8 mouse cellular contexts compared by ENCODE assay signal in genomic region chr13:12650020-12650876, GRCm38 (mm10).
DNase-seq lines count a peak whose midpoint lies in the region; ATAC-seq and TF ChIP-seq lines count a peak whose summit lies in the region.
"Not testable (repeated sequence)": the region's sequence is repeated elsewhere in the genome, so short reads cannot be mapped to it uniquely, and the experiment has no call there.

No protein-coding gene starts in this region.

- WGBS in forebrain, embryonic 10.5 days: under 1% methylated on average over 60 of the region's 79 CpGs
- WGBS in heart, embryonic 14.5 days: under 1% methylated on average over 52 of the region's 79 CpGs
- WGBS in kidney, postnatal 0 days: under 1% methylated on average over 52 of the region's 79 CpGs
- under 1% methylated on average over 62 of the region's 79 CpGs for WGBS in liver, adult 2 months
- WGBS in midbrain, postnatal 0 days: under 1% methylated on average over 42 of the region's 79 CpGs

- peak overlapping the region; percentile 60; the same call in 1 of the 2 replicates for H3K9ac ChIP-seq in heart, embryonic 14.5 days (ENCODE audit: low read length)
- not testable (repeated sequence) for H3K9ac ChIP-seq in kidney, postnatal 0 days (ENCODE audit: low read depth, low read length); midbrain, postnatal 0 days (replicated peaks; ENCODE audit: low read length, poor library complexity, severe bottlenecking)
- H3K9ac ChIP-seq in liver, adult 2 months (ENCODE audit: low read depth, low read length): peak overlapping the region; percentile 67

- peak; percentile 52 to 59 for DNase-seq in B cell, adult 2 months
- peak; percentile 85 for DNase-seq in brain, embryonic 14.5 days (ENCODE audit: low read depth)
- DNase-seq in forebrain, embryonic 10.5 days (ENCODE audit: extremely low spot score, low spot score): peak; percentile 57
- DNase-seq in kidney, postnatal 0 days (ENCODE audit: low spot score): peak; percentile 35
- not testable (repeated sequence) for DNase-seq in liver, adult 2 months (ENCODE audit: extremely low read depth, low read depth, low spot score)
- peak; percentile 37 for DNase-seq in midbrain, postnatal 0 days (ENCODE audit: low spot score)
- DNase-seq in splenic B cell, adult 2 months (ENCODE audit: low read depth, low spot score): peak; percentile 45

- TF ChIP-seq POLR2A in brain, embryonic 14.5 days (IDR thresholded peaks at IDR 0.05; ENCODE audit: borderline replicate concordance, extremely low read depth, insufficient read depth, insufficient read length, poor library complexity, severe bottlenecking); liver, adult 2 months (IDR thresholded peaks at IDR 0.05; ENCODE audit: extremely low read depth, insufficient read depth, low read length): not testable (repeated sequence)

- H3K4me3 ChIP-seq in forebrain, embryonic 10.5 days: peak overlapping the region; percentile 52
- H3K4me3 ChIP-seq in heart, embryonic 14.5 days (ENCODE audit: control insufficient read depth in 1 of 2, insufficient read depth in 1 of 2, low read depth in 1 of 2, low read length in 2 of 2): peak overlapping the region; percentile 42 to 65
- H3K4me3 ChIP-seq in kidney, postnatal 0 days (replicated peaks; ENCODE audit: low read depth, low read length): peak overlapping the region; percentile 31
- H3K4me3 ChIP-seq in liver, adult 2 months (ENCODE audit: insufficient read depth, low read depth, low read length): peak overlapping the region; percentile 66
- H3K4me3 ChIP-seq in midbrain, postnatal 0 days (ENCODE audit: low read depth, low read length): peak overlapping the region; percentile 38

- H3K27ac ChIP-seq in forebrain, embryonic 10.5 days: peak overlapping the region; percentile 81
- H3K27ac ChIP-seq in heart, embryonic 14.5 days (replicated peaks in 1 of 2; ENCODE audit: control insufficient read depth in 1 of 2, insufficient read depth in 1 of 2, low read depth in 2 of 2, low read length in 2 of 2): 0 out of 4 replicates have a peak overlapping the region, but pooled peaks have one; percentile 27 to 47
- H3K27ac ChIP-seq in kidney, postnatal 0 days; liver, adult 2 months (replicated peaks; ENCODE audit: insufficient read depth, low read depth, low read length): not testable (repeated sequence)
- H3K27ac ChIP-seq in midbrain, postnatal 0 days (ENCODE audit: low read depth, low read length): peak overlapping the region; percentile 32; the same call in 1 of the 2 replicates

- ATAC-seq in heart, embryonic 14.5 days (ENCODE audit: insufficient number of reproducible peaks, insufficient read depth, low FRiP score, low read depth): peak; percentile 90
- ATAC-seq in kidney, postnatal 0 days (replicated peaks; ENCODE audit: low FRiP score, low read depth): peak; percentile 90
- ATAC-seq in midbrain, postnatal 0 days (ENCODE audit: low FRiP score): peak; percentile 91

- not testable (repeated sequence) for H3K9me3 ChIP-seq in forebrain, embryonic 10.5 days; heart, embryonic 14.5 days (ENCODE audit: control insufficient read depth, low read length); kidney, postnatal 0 days (replicated peaks; ENCODE audit: low read length); midbrain, postnatal 0 days (ENCODE audit: low read length)

- not testable (repeated sequence) for H3K79me2 ChIP-seq in liver, adult 2 months (ENCODE audit: control insufficient read depth, insufficient read depth, low read length)

- H3K27me3 ChIP-seq in forebrain, embryonic 10.5 days (ENCODE audit: poor library complexity, severe bottlenecking); heart, embryonic 14.5 days (ENCODE audit: control insufficient read depth, insufficient read depth, low read length); kidney, postnatal 0 days (ENCODE audit: insufficient read depth, low read length); liver, adult 2 months (ENCODE audit: control insufficient read depth, insufficient read depth, low read length); midbrain, postnatal 0 days (ENCODE audit: insufficient read depth, low read length); splenic B cell, adult 2 months (ENCODE audit: control insufficient read depth, insufficient read depth, low read length, poor library complexity, severe bottlenecking): not testable (repeated sequence)

- not testable (repeated sequence) for H3K4me1 ChIP-seq in forebrain, embryonic 10.5 days; heart, embryonic 14.5 days (ENCODE audit: control insufficient read depth in 2 of 2, insufficient read depth in 2 of 2, low read length in 2 of 2); kidney, postnatal 0 days (replicated peaks; ENCODE audit: insufficient read depth, low read length); liver, adult 2 months (ENCODE audit: control insufficient read depth, insufficient read depth, low read length); midbrain, postnatal 0 days (ENCODE audit: insufficient read depth, low read length)

- H3K4me2 ChIP-seq in heart, embryonic 14.5 days (ENCODE audit: low read length): peak overlapping the region; percentile 64
- H3K4me2 ChIP-seq in kidney, postnatal 0 days (ENCODE audit: low read length): peak overlapping the region; percentile 51
- H3K4me2 ChIP-seq in midbrain, postnatal 0 days (ENCODE audit: low read depth, low read length, poor library complexity, severe bottlenecking): peak overlapping the region; percentile 38; the same call in 1 of the 2 replicates

- H3K36me3 ChIP-seq in forebrain, embryonic 10.5 days (replicated peaks); heart, embryonic 14.5 days (ENCODE audit: control insufficient read depth, insufficient read depth, low read length); kidney, postnatal 0 days (ENCODE audit: insufficient read depth, low read length); liver, adult 2 months (ENCODE audit: control insufficient read depth, insufficient read depth, low read length); midbrain, postnatal 0 days (ENCODE audit: insufficient read depth, low read length); splenic B cell, adult 2 months (ENCODE audit: control insufficient read depth, insufficient read depth, low read length, poor library complexity, severe bottlenecking): not testable (repeated sequence)

- not testable (repeated sequence) for TF ChIP-seq CTCF in brain, embryonic 14.5 days (IDR thresholded peaks at IDR 0.05; ENCODE audit: borderline replicate concordance, extremely low read depth, insufficient read depth, insufficient read length); kidney, postnatal 0 days (IDR thresholded peaks at IDR 0.05; ENCODE audit: low read depth); liver, adult 2 months (IDR thresholded peaks at IDR 0.05; ENCODE audit: low read depth, low read length); midbrain, postnatal 0 days (IDR thresholded peaks at IDR 0.05)
